In the genomic region with DNA sequence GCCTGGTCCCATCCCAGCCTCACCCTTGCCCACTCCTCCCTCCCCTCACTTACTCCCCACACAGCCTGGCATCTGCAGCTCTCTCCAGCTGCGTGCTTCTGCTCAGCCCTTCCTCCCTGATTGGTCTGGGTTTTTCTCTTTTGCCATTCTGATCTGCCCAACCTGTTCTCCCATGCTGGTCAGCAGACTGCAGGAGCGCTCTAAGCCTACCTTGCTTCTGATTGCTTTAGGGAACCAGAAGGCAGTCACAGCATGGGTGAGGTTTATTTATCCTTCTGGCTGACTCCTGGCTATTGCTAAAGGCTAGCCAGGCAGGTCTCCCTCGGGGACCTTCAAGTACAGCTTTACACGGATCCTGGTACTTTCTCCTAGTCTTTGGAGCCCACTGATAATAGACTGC, we compare ENCODE assay signal across 28 mouse cellular contexts. TPM values are rescaled to one million over a fixed set of nuclear protein-coding genes. Genes with fewer than 3 reads are reported as not detected.
DNase-seq lines count a peak whose midpoint lies in the region; ATAC-seq lines count a peak whose summit lies in the region.
"Had no signal": no experiment of that assay in that cellular context is flagged by ENCODE, and none has a peak within 500 bp of the region (broad histone marks: within the 10 kb centered on the region; RNA-seq: fewer than 3 reads in every experiment).

No protein-coding gene starts in this region.

- H3K27me3 ChIP-seq in midbrain, embryonic 10.5 days (ENCODE audit: low read depth, poor library complexity, severe bottlenecking): no peaks in the 10 kb centered on the region
- H3K27me3 ChIP-seq: forebrain, embryonic 15.5 days; hindbrain, embryonic 12.5 days; limb, embryonic 13.5 days; liver, embryonic 12.5 days; neural tube, embryonic 15.5 days had no signal

- peak; percentile 39 for DNase-seq in MN1 (ENCODE audit: low spot score)
- DNase-seq in cerebellum, adult 11 months: peak; percentile 55
- DNase-seq in cerebellum, adult 9-10 months: peak; percentile 82
- DNase-seq in midbrain, embryonic 10.5 days (ENCODE audit: low spot score): no peak
- DNase-seq in left cerebral cortex, postnatal 14 days (ENCODE audit: low spot score in 2 of 2): no peak
- DNase-seq in kidney, postnatal 14 days: no peak
- DNase-seq: adrenal gland, postnatal 25 days; gastrocnemius, postnatal 25 days; heart, adult 18-20 months; heart, postnatal 36 days; kidney, adult 8-10 months; kidney, postnatal 10 days; lung, adult 18-20 months; lung, postnatal 4 days; midbrain, embryonic 14.5 days; retina, postnatal 1 day; right cerebral cortex, postnatal 25 days; thymus, adult 18-20 months; thymus, postnatal 36 days had no signal

- H3K4me3 ChIP-seq in midbrain, embryonic 10.5 days: no peak overlapping the region
- H3K4me3 ChIP-seq: forebrain, embryonic 15.5 days; hindbrain, embryonic 12.5 days; left cerebral cortex, adult 2 months; limb, embryonic 13.5 days; liver, embryonic 12.5 days; neural tube, embryonic 15.5 days had no signal

- H3K4me1 ChIP-seq in midbrain, embryonic 10.5 days: peaks cover 2% of the 10 kb centered on the region
- H3K4me1 ChIP-seq: liver, embryonic 12.5 days; neural tube, embryonic 15.5 days had no signal

- 0 out of 2 replicates have a peak, but pooled peaks have one; percentile 14 for ATAC-seq in erythroid progenitor cell, adult 5-6 weeks (replicated peaks; ENCODE audit: low FRiP score, poor library complexity, severe bottlenecking)
- ATAC-seq: forebrain, embryonic 15.5 days; intestine, embryonic 16.5 days; liver, embryonic 12.5 days; lung, postnatal 0 days had no signal

- H3K27ac ChIP-seq in midbrain, embryonic 10.5 days (replicated peaks): no peak overlapping the region
- H3K27ac ChIP-seq: forebrain, embryonic 15.5 days; hindbrain, embryonic 12.5 days; left cerebral cortex, adult 2 months; limb, embryonic 13.5 days; liver, embryonic 12.5 days; neural tube, embryonic 15.5 days had no signal

- H3K36me3 ChIP-seq in midbrain, embryonic 10.5 days: peaks cover 61% of the 10 kb centered on the region

- intact Hi-C loops in left cerebral cortex, postnatal 14 days (cut with DNase I): no loop called here

- no peaks in the 10 kb centered on the region for H3K9me3 ChIP-seq in midbrain, embryonic 10.5 days (replicated peaks)
- H3K9me3 ChIP-seq: forebrain, embryonic 15.5 days; hindbrain, embryonic 12.5 days; limb, embryonic 13.5 days; liver, embryonic 12.5 days; neural tube, embryonic 15.5 days had no signal

- 72% methylated on average over 4 of the region's 4 CpGs for WGBS in midbrain, embryonic 10.5 days

RNA-seq across cellular contexts. Expression of gene Pigb, which starts 8.8 kb away (rescaled TPM):
- 6.8 and 14.7 TPM in 2 replicates for total RNA-seq in erythroid progenitor cell, adult 5-6 weeks (2015; ENCODE audit: low replicate concordance)
- 0.83 and 1.0 TPM in 2 replicates for total RNA-seq in erythroid progenitor cell, adult 5-6 weeks (2017; ENCODE audit: low replicate concordance)
- 12.8 and 14.2 TPM in 2 replicates for polyA plus RNA-seq in midbrain, embryonic 10.5 days (2016; fragmentation: Nextera tagmentation; extraction: Ambion mirVana)
- 10 to 100 TPM; 15.2 to 15.4 TPM for total RNA-seq in left cerebral cortex, postnatal 14 days (2021)

RNA-seq across cellular contexts. Expression of gene Rab27a, which starts 13.2 kb away (rescaled TPM):
- 10.5 and 12.3 TPM in 2 replicates for total RNA-seq in erythroid progenitor cell, adult 5-6 weeks (2015; ENCODE audit: low replicate concordance)
- total RNA-seq in erythroid progenitor cell, adult 5-6 weeks (2017; ENCODE audit: low replicate concordance): 12.2 and 13.2 TPM in 2 replicates
- polyA plus RNA-seq in midbrain, embryonic 10.5 days (2016; fragmentation: Nextera tagmentation; extraction: Ambion mirVana): 1.6 and 1.9 TPM in 2 replicates
- 1 to 10 TPM; 5.9 to 8.2 TPM for total RNA-seq in left cerebral cortex, postnatal 14 days (2021)

RNA-seq across cellular contexts. Expression of gene Ccpg1, which starts 46.2 kb away (rescaled TPM):
- total RNA-seq in erythroid progenitor cell, adult 5-6 weeks (2015; ENCODE audit: low replicate concordance): 13.8 and 30.6 TPM in 2 replicates
- total RNA-seq in erythroid progenitor cell, adult 5-6 weeks (2017; ENCODE audit: low replicate concordance): 24.9 and 34.5 TPM in 2 replicates
- 18.0 and 23.0 TPM in 2 replicates for polyA plus RNA-seq in midbrain, embryonic 10.5 days (2016; fragmentation: Nextera tagmentation; extraction: Ambion mirVana)
- 100 to 1,000 TPM; 104 to 117 TPM for total RNA-seq in left cerebral cortex, postnatal 14 days (2021)

RNA-seq across cellular contexts. Expression of gene Ccpg1os, which starts 46.2 kb away (rescaled TPM):
- 2.5 TPM in 1 of 2 replicates, not detected in the other for total RNA-seq in erythroid progenitor cell, adult 5-6 weeks (2015; ENCODE audit: low replicate concordance)
- 0.77 TPM in 1 of 2 replicates, not detected in the other for total RNA-seq in erythroid progenitor cell, adult 5-6 weeks (2017; ENCODE audit: low replicate concordance)
- 21.8 and 24.2 TPM in 2 replicates for polyA plus RNA-seq in midbrain, embryonic 10.5 days (2016; fragmentation: Nextera tagmentation; extraction: Ambion mirVana)
- 1 to 10 TPM; 7.6 to 8.6 TPM for total RNA-seq in left cerebral cortex, postnatal 14 days (2021)

Comparison
In these comparisons a context has a peak if more than half of its experiments do, and no peak if none do; other contexts are left out.
1. DNase-seq: peak in MN1 (single experiment), cerebellum, adult 11 months (single experiment) and cerebellum, adult 9-10 months (single experiment); none in midbrain, embryonic 10.5 days (single experiment), left cerebral cortex, postnatal 14 days (0 of 2) and kidney, postnatal 14 days (single experiment).